Mouse (Mus musculus) kidney, embryonic 15.5 days (tissue): ENCODE data around the gene March10. TPM values are rescaled to one million over a fixed set of nuclear protein-coding genes. Genes with fewer than 3 reads are reported as not detected.

Experiments
- ATAC-seq: fragments of 200-750 bp; cut with Nextera tagmentation; replicated peaks from 2 replicates; pipeline ENCODE4 v1.8.0; 2017; ENCODE audit warnings: moderate TSS enrichment; ENCODE audit not compliant: low FRiP score
- H3K27ac ChIP-seq: fragments of 300-500 bp; sonication (generic); 2 replicates; pipeline ENCODE4 v1.5.1; 2015; ENCODE audit warnings: mild to moderate bottlenecking, inconsistent platforms
- H3K27me3 ChIP-seq: fragments of 300-500 bp; sonication (generic); 2 replicates; pipeline ENCODE4 v1.6.1; 2015; ENCODE audit warnings: inconsistent platforms
- H3K36me3 ChIP-seq: fragments of 300-500 bp; sonication (generic); 2 replicates; pipeline ENCODE4 v1.6.1; 2015; ENCODE audit warnings: inconsistent platforms
- H3K4me1 ChIP-seq: fragments of 300-500 bp; sonication (generic); 2 replicates; pipeline ENCODE4 v1.6.1; 2015; ENCODE audit warnings: inconsistent platforms
- H3K4me2 ChIP-seq: fragments of 300-500 bp; sonication (generic); 2 replicates; pipeline ENCODE4 v1.6.1; 2015; ENCODE audit warnings: moderate library complexity, mild to moderate bottlenecking, inconsistent platforms
- H3K4me3 ChIP-seq: fragments of 300-500 bp; sonication (generic); replicated peaks from 2 replicates; pipeline ENCODE4 v1.5.1; 2015; ENCODE audit warnings: mild to moderate bottlenecking, inconsistent platforms
- H3K9ac ChIP-seq: fragments of 300-500 bp; sonication (generic); 2 replicates; pipeline ENCODE4 v1.6.1; 2015; ENCODE audit warnings: mild to moderate bottlenecking, inconsistent platforms
- H3K9me3 ChIP-seq: fragments of 300-500 bp; sonication (generic); replicated peaks from 2 replicates; pipeline ENCODE4 v1.6.1; 2016; ENCODE audit warnings: inconsistent platforms
- whole genome bisulfite sequencing: fragments of 180-500 bp; shearing (Covaris S2); methylation state at CpG from one replicate; pipeline ENCODE4 v1.1.7; 2015; ENCODE audit warnings: mixed read lengths; 5-methylcytosine and 5-hydroxymethylcytosine counted together
- polyA plus RNA-seq: library from polyadenylated mRNA; unstranded; fragments of >200 nt; fragmentation: Nextera tagmentation; extraction: Ambion mirVana; gene quantifications from 2 replicates; pipeline ENCODE4 v1.2.1, GENCODE M21; 2015

Gene March10
- polyA plus RNA-seq, 1 experiment from 2014 or later = 0.05 TPM

DNA sequence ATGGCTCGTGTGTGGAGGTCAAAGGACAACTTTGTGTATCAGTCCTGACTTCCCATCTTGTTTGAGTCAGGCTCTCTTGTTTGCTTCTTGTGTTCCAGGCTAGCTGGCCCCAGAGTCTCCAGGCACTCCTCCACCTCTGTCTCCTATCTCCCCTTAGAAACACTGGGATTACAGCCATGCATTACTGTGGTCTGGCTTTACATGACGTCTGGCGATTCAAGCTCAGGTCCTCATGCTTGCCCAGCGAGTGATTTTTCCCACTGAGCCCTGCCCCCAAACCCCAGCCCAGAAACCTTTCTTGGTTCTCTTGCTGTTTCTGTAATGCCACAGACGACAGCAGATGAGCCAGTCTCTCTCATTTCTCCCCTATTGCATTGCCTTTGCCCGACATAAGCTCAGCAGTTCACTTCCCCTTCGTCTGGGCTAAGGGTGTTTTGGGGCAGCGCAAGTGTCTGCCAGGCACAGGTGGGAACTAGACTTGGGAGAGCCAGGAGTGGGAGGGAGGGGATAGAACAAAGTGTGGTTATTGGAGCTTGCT lies 8.0 kb upstream of the March10 start:
- ATAC-seq = no peak
- Histone ChIP-seq H3K4me3 (no peak overlapping the region), H3K4me2 (no peak overlapping the region), H3K36me3 (no peaks in the 10 kb centered on the region), H3K27ac (no peak overlapping the region), H3K27me3 (no peaks in the 10 kb centered on the region), H3K4me1 (0 out of 2 replicates have a peak, but pooled peaks cover 5% of the 10 kb centered on the region), H3K9ac (no peak overlapping the region), H3K9me3 (no peaks in the 10 kb centered on the region)
- WGBS = 69% methylated on average over 8 of the region's 8 CpGs

DNA sequence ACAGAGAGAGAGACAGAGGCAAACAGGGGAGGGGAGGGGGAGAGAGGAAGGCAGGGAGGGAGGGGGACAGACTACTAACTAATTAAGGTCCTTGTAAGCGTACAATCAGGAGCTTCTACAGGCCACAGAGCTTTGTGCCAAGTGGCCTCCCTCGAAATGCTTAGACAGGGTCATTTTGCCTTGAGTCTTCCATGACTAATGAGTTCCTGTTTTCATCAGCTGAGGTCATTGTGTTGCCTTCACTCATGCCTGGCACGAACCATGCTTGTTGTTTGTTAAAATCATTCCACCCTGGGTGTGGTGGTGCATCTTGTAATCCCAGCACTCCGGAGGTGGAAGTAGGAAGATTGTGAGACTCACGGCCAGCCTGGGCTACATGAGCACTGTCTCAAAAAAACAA lies 3.4 kb upstream of the March10 start:
- H3K27me3 ChIP-seq = 0 out of 2 replicates have a peak, but pooled peaks cover 15% of the 10 kb centered on the region
- ATAC-seq = no peak
- 48% methylated on average over 5 of the region's 5 CpGs for WGBS

DNA sequence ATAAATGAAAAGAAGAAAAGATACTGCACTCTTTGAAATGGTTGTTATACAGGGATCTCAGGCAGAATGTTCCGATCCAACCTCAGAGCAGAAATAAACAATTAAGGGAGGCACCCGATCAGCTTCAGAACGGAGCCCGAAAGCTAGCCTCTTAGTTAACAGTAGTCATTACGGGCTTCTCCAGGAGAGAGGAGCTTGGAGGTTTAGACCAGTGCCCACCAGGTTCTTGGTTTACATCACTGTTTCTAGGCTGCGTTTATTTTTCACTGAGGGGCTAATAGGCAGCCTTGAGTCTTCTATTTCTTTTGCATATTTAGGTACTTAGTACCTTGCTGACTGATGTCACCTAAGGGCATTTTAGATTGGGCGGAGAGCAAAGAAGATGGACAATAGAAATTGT lies 506 bp upstream of the March10 start:
- Histone ChIP-seq H3K27ac (no peak overlapping the region), H3K4me1 (peaks cover 27% of the 10 kb centered on the region), H3K4me3 (peak overlapping the region; percentile 51), H3K9ac (no peak overlapping the region), H3K9me3 (no peaks in the 10 kb centered on the region), H3K27me3 (0 out of 2 replicates have a peak, but pooled peaks cover 15% of the 10 kb centered on the region), H3K4me2 (peak overlapping the region; percentile 90), H3K36me3 (no peaks in the 10 kb centered on the region)
- 67% methylated on average over 7 of the region's 7 CpGs for WGBS
- ATAC-seq = no peak

More for the DNA sequence above, 3.4 kb upstream of the March10 start:
- Histone ChIP-seq H3K4me3 (no peak overlapping the region), H3K4me2 (no peak overlapping the region), H3K27ac (no peak overlapping the region), H3K9me3 (no peaks in the 10 kb centered on the region), H3K9ac (no peak overlapping the region), H3K4me1 (peaks cover 12% of the 10 kb centered on the region), H3K36me3 (no peaks in the 10 kb centered on the region)

DNA sequence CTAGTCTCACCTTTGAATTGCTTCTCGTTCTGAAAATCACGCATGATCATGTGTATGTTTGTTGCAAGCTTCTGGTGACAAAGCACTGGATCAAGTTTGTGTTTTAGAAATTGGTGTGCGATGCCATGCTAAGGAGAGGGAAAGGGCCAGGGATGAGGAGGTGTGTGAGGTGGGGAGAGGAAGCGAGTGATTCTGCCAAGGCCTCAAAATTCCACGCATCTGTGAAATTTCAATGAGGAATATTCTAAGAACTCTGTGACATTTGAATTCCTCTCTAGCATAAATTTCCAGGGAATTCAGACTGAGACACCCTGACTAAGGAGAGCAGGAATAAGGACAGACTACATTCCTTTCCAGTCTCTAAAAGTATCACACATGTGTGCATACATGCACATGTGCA lies 1.4 kb downstream of the March10 start:
- 0 out of 2 replicates have a peak, but pooled peaks cover 15% of the 10 kb centered on the region for H3K27me3 ChIP-seq
- no peaks in the 10 kb centered on the region for H3K9me3 ChIP-seq
- no peak overlapping the region for H3K4me3 ChIP-seq
- peaks cover 27% of the 10 kb centered on the region for H3K4me1 ChIP-seq
- H3K9ac ChIP-seq = no peak overlapping the region
- no peak overlapping the region for H3K4me2 ChIP-seq
- 94% methylated on average over 5 of the region's 5 CpGs for WGBS
- no peaks in the 10 kb centered on the region for H3K36me3 ChIP-seq
- no peak overlapping the region for H3K27ac ChIP-seq
- ATAC-seq = no peak

DNA sequence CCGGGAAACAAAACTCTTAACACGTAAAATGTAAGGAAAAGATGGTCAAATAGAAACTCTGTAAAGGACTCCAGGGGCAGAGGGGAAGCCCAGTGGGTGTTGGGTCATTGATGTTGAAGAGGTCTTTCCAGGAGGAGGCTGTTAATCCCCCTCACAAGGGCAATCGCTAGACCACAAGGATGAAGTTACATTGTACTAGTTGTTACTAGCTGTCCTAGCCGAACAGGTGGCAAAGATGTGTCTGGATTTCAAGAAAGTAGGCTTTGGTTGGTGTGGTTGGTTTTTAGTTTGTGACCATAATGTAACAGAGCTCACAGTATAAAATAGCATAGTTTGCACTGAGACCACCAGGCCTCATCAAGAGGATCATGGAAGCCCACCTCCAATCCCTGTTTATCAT lies 3.5 kb downstream of the March10 start:
- Histone ChIP-seq H3K4me3 (no peak overlapping the region), H3K9ac (no peak overlapping the region), H3K27me3 (0 out of 2 replicates have a peak, but pooled peaks cover 15% of the 10 kb centered on the region), H3K4me1 (peaks cover 33% of the 10 kb centered on the region), H3K9me3 (no peaks in the 10 kb centered on the region), H3K27ac (0 out of 2 replicates have a peak overlapping the region, but pooled peaks have one; percentile 22), H3K4me2 (no peak overlapping the region), H3K36me3 (no peaks in the 10 kb centered on the region)
- no peak for ATAC-seq
- 79% methylated on average over 4 of the region's 4 CpGs for WGBS

DNA sequence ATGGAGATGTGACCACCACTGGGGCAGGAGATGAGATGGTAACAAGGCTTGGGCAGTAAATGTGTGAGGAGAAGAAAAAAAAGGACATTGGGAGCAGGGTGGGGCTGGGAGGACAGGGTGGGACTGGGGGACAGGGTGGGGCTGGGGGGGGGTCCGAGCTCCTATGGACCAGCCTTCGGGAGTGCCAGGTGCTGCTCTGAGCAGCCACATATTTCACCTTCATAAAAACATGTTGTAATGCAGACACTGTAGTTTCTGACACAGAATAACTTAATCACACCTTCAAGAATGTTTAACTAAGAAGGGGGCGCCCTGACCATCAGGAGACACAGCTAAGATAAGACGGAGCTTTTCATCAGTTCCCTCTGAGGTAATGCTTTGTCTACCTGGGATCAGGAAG lies 4.0 kb downstream of the March10 start:
- Histone ChIP-seq H3K4me3 (no peak overlapping the region), H3K4me1 (peaks cover 33% of the 10 kb centered on the region), H3K9me3 (no peaks in the 10 kb centered on the region), H3K27me3 (0 out of 2 replicates have a peak, but pooled peaks cover 13% of the 10 kb centered on the region), H3K4me2 (no peak overlapping the region), H3K9ac (no peak overlapping the region), H3K36me3 (no peaks in the 10 kb centered on the region), H3K27ac (no peak overlapping the region)
- WGBS = 79% methylated on average over 4 of the region's 4 CpGs
- ATAC-seq = no peak

DNA sequence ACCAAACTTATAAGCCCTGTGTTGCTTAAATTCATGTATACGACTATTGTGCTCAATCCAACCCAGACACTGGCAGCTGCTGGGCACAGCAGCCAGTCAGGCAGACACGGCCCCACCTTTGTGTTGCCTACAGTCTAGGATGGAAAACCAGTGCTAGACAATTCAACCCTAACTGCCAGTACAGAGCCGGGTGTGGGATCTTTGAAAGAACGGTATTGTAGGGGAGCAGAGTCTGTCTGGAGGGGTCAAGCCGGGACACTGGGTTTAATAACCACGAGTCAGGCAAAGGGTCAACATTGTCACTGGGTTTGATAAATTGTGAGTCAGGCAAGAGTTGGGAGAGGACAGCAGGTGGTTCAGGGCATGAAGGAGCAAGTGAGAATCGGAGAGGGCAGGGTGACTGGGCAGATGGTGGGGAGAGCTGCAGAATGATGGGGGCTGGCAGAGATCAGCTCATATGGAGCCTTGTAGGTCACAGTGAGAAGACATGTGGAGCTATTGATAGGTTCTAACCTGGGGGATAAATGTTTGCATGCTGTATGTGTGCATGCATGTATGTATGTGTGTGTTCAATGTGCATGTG lies 4.9 kb downstream of the March10 start:
- Histone ChIP-seq H3K27me3 (0 out of 2 replicates have a peak, but pooled peaks cover 6% of the 10 kb centered on the region), H3K9ac (no peak overlapping the region), H3K4me2 (no peak overlapping the region), H3K36me3 (no peaks in the 10 kb centered on the region), H3K9me3 (no peaks in the 10 kb centered on the region), H3K27ac (no peak overlapping the region), H3K4me1 (peaks cover 27% of the 10 kb centered on the region), H3K4me3 (no peak overlapping the region)
- WGBS = 48% methylated on average over 7 of the region's 7 CpGs
- no peak for ATAC-seq

DNA sequence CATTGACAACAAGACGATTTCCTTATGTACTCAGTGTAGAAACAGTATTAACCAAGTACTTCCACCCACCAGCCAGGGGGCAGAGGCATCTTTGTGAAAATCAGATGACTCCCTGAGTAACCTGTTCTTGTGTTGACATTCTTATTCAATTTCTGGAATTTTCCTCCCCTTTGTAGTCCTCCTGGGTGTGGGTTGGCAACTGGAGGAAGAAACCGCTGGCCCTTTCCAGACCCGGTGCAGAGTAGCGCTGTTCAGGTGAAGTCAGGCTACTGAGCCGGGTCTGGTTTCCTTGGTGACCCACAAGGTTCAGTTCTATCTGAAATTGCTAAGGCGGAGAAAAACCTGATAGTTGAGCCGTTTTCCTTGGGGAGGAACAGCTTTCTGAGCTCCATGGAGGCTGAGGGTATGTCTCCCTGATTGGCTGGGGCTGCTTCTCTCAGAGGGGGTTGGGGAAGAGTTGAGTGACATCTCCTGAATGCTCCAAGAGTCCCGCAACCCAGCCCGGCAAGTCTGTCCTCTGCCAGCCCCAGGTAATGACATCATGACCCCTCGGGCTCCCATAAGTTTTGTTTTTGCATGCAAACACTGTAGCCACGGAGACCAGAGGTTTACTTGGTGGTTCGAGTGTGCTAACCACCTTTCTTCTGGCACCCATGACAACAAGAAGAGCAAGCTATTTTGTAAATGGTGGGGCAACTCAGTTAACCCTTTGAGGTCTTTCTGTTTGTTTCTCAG lies 6.8 kb downstream of the March10 start:
- no peak for ATAC-seq
- no peak overlapping the region for H3K4me3 ChIP-seq
- H3K9ac ChIP-seq = no peak overlapping the region
- H3K36me3 ChIP-seq = no peaks in the 10 kb centered on the region
- H3K4me1 ChIP-seq = 0 out of 2 replicates have a peak, but pooled peaks cover 24% of the 10 kb centered on the region
- H3K27me3 ChIP-seq = no peaks in the 10 kb centered on the region
- no peak overlapping the region for H3K27ac ChIP-seq
- no peak overlapping the region for H3K4me2 ChIP-seq
- no peaks in the 10 kb centered on the region for H3K9me3 ChIP-seq
- WGBS = 59% methylated on average over 12 of the region's 12 CpGs

DNA sequence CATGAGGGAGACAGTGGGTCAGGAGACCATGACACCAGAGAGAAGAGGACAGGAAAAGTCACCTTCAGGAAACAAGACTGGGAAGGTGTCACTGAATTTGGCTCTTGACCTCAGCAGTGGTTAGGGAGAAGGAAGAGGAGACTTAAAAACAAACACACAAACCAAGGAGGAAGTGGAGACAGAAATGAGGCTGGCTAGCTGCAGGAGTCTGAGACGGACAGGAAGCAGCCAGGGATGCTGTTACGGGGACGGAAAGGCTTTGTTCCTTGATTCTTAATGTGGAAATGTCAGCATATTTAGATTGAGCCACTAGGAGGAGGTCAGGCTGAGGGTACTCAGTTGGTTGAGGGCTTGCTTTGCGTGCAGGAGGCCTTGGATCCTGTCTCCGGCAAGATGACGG lies 8.9 kb downstream of the March10 start:
- peaks cover 20% of the 10 kb centered on the region for H3K4me1 ChIP-seq
- H3K4me3 ChIP-seq = no peak overlapping the region
- no peak overlapping the region for H3K9ac ChIP-seq
- no peak for ATAC-seq
- no peaks in the 10 kb centered on the region for H3K27me3 ChIP-seq
- H3K9me3 ChIP-seq = no peaks in the 10 kb centered on the region
- no peaks in the 10 kb centered on the region for H3K36me3 ChIP-seq
- no peak overlapping the region for H3K4me2 ChIP-seq
- 0 out of 2 replicates have a peak overlapping the region, but pooled peaks have one; percentile 22 for H3K27ac ChIP-seq
- 69% methylated on average over 6 of the region's 6 CpGs for WGBS

DNA sequence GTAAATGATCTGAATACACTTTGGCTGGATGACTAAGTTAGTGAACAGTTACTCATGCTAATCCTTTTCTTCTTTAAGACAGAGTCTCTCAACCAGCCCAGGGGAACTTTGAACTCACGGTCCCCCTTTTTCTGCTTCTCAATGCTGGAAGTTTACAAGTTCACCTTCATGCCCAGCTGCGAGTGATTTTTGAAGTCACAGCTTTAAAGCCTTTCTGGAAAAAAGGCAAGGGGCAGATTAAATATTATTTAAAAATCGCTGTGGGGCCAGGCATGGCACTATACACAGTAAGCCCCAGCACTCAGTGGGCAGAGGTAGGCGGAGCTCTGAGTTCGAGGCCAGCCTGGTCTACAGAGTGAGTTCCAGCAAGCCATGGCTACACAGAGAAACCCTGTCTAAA lies 10.3 kb downstream of the March10 start:
- no peak for ATAC-seq
- Histone ChIP-seq H3K27me3 (no peaks in the 10 kb centered on the region), H3K9me3 (no peaks in the 10 kb centered on the region), H3K4me1 (peaks cover 20% of the 10 kb centered on the region), H3K27ac (no peak overlapping the region), H3K4me2 (no peak overlapping the region), H3K4me3 (no peak overlapping the region), H3K9ac (no peak overlapping the region), H3K36me3 (no peaks in the 10 kb centered on the region)
- 88% methylated on average over 5 of the region's 5 CpGs for WGBS

DNA sequence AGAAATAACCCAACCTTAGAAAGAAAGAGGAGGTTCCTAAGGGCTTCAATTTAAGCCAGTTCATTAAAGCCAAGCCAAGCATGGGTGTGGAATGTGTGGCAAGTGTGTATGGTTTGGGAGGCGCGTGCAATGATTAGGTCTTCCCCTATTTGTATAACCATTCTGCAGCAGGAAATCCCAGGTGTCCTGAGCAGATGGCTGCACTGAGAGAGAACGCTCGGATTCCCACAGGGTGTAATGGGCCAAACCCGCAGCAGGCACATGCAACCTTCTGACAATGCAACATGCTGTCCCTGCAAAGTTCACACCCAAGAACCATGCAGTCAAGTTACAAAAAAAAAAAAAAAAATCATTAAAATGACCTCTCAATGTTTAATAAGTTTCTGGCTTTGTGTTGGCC lies 10.8 kb downstream of the March10 start:
- Histone ChIP-seq H3K4me2 (no peak overlapping the region), H3K4me1 (peaks cover 20% of the 10 kb centered on the region), H3K27ac (no peak overlapping the region), H3K4me3 (no peak overlapping the region), H3K9me3 (no peaks in the 10 kb centered on the region), H3K27me3 (no peaks in the 10 kb centered on the region), H3K9ac (no peak overlapping the region), H3K36me3 (no peaks in the 10 kb centered on the region)
- no peak for ATAC-seq
- WGBS = 59% methylated on average over 5 of the region's 5 CpGs

DNA sequence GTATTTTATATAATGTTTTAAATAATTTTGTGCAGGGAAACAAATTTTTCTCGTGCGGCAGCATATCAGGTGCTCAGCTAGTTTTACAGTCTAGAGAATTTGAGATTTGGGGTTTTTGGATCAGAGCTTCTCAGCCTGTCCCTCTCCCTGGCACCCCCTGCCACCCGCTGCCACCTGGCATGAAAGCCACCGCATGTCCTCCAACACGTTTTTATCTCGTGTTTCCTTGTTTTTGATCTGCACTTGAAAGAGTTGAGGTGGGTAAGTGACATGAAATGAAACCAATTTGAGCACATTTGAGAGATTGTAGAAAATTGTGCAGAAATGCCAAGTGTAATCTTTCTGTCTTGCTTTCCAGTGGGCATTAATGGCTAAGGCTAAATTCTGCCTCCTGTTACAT lies 11.6 kb downstream of the March10 start:
- peaks cover 18% of the 10 kb centered on the region for H3K4me1 ChIP-seq
- no peaks in the 10 kb centered on the region for H3K36me3 ChIP-seq
- no peak overlapping the region for H3K9ac ChIP-seq
- no peak overlapping the region for H3K4me3 ChIP-seq
- 81% methylated on average over 6 of the region's 6 CpGs for WGBS
- no peaks in the 10 kb centered on the region for H3K27me3 ChIP-seq
- no peak overlapping the region for H3K27ac ChIP-seq
- H3K4me2 ChIP-seq = no peak overlapping the region
- ATAC-seq = no peak
- H3K9me3 ChIP-seq = no peaks in the 10 kb centered on the region
